Mouse (Mus musculus) c-Kit-positive CD71-negative TER-119-negative erythroid progenitor cells, embryonic 14.5 days (primary cell): ENCODE measurements at regions not wholly inside any gene's neighbourhood (a gene's known extent, or its start where the extent isn't known, plus 50 kb on each side); places are given as distances from the start of the nearest gene placed in this dataset.

Experiments used
- DNase-seq: peaks from one replicate; pipeline ENCODE4 v3.0.0-alpha.2; 2013; ENCODE audit warnings: low read depth

GRCm38 (mm10) chr6:31323228-31324190, 75.0 kb upstream of the Mkln1 start:
- DNase-seq, result no peak

- DNase-seq, result no peak
Observed at GRCm38 (mm10) chr6:31324717-31325116, 73.8 kb upstream of the Mkln1 start.

GRCm38 (mm10) chr6:31325621-31326020, 72.9 kb upstream of the Mkln1 start:
- no peak for DNase-seq

GRCm38 (mm10) chr6:31330327-31330726, 68.2 kb upstream of the Mkln1 start:
- no peak for DNase-seq

- no peak for DNase-seq
Observed at GRCm38 (mm10) chr6:31330868-31331267, 67.7 kb upstream of the Mkln1 start.

- no peak for DNase-seq
Observed at GRCm38 (mm10) chr6:31332254-31332653, 66.3 kb upstream of the Mkln1 start.

GRCm38 (mm10) chr6:31332714-31333113, 65.8 kb upstream of the Mkln1 start:
- DNase-seq, result no peak

- no peak for DNase-seq
Observed at GRCm38 (mm10) chr6:31333228-31333922, 65.2 kb upstream of the Mkln1 start.

- no peak for DNase-seq
Observed at GRCm38 (mm10) chr6:31334086-31334485, 64.4 kb upstream of the Mkln1 start.

GRCm38 (mm10) chr6:31339122-31339947, 59.2 kb upstream of the Mkln1 start:
- no peak for DNase-seq

GRCm38 (mm10) chr6:31339948-31340250, 58.6 kb upstream of the Mkln1 start:
- DNase-seq, result no peak

- no peak for DNase-seq
Observed at GRCm38 (mm10) chr6:31345366-31346084, 53.0 kb upstream of the Mkln1 start.

- DNase-seq, result no peak
Observed at GRCm38 (mm10) chr6:31348333-31348732, 50.2 kb upstream of the Mkln1 start.
